Mouse (Mus musculus): ENCODE measurements around the gene Nudt15.

GRCm38 (mm10) chr14:73483516-73484229, 64.4 kb downstream of the Nudt15 start:
- TF ChIP-seq CTCF (IDR thresholded peaks at IDR 0.05; ENCODE audit: borderline replicate concordance, control insufficient read depth, extremely low read depth, insufficient read depth, low read length, poor library complexity) = no peak
- no peak for TF ChIP-seq POLR2A (IDR thresholded peaks at IDR 0.05; ENCODE audit: control insufficient read depth, extremely low read depth, insufficient read depth, low read length, poor library complexity)
